Comparison of ENCODE assay signal across 9 mouse cellular contexts in genomic region chr8:89245131-89245751, GRCm38 (mm10).
DNase-seq lines count a peak whose midpoint lies in the region; ATAC-seq and TF ChIP-seq lines count a peak whose summit lies in the region.
"Had no signal": no experiment of that assay in that cellular context is flagged by ENCODE, and none has a peak within 500 bp of the region (broad histone marks: within the 10 kb centered on the region; RNA-seq: fewer than 3 reads in every experiment).

No protein-coding gene starts in this region.

- DNase-seq in heart, postnatal 14 days: no peak
- peak; percentile 61 for DNase-seq in embryonic facial prominence, embryonic 10.5 days (ENCODE audit: low spot score)
- peak; percentile 16 for DNase-seq in hindbrain, postnatal 0 days (ENCODE audit: low spot score)
- DNase-seq in c-Kit-positive CD71-positive TER-119-positive erythroid progenitor cells, embryonic 14.5 days (ENCODE audit: low spot score): no peak
- DNase-seq in adrenal gland, postnatal 25 days: no peak
- no peak for DNase-seq in left cerebral cortex, postnatal 4 days
- DNase-seq: gastrocnemius, postnatal 25 days had no signal

- H3K9me3 ChIP-seq in heart, embryonic 15.5 days (replicated peaks): no peaks in the 10 kb centered on the region
- no peaks in the 10 kb centered on the region for H3K9me3 ChIP-seq in embryonic facial prominence, embryonic 10.5 days
- no peaks in the 10 kb centered on the region for H3K9me3 ChIP-seq in hindbrain, postnatal 0 days (ENCODE audit: low read length)
- no peaks in the 10 kb centered on the region for H3K9me3 ChIP-seq in neural tube, embryonic 12.5 days

- 0 out of 2 replicates have a peak overlapping the region, but pooled peaks have one; percentile 13 for H3K9ac ChIP-seq in heart, embryonic 15.5 days
- H3K9ac ChIP-seq in hindbrain, postnatal 0 days (replicated peaks; ENCODE audit: low read length): peak overlapping the region; percentile 21; the same call in 1 of the 2 replicates
- no peak overlapping the region for H3K9ac ChIP-seq in neural tube, embryonic 12.5 days

- peak overlapping the region; percentile 57 for H3K4me2 ChIP-seq in heart, embryonic 15.5 days
- peak overlapping the region; percentile 42 for H3K4me2 ChIP-seq in hindbrain, postnatal 0 days (ENCODE audit: low read depth, low read length)
- H3K4me2 ChIP-seq in neural tube, embryonic 12.5 days (replicated peaks): peak overlapping the region; percentile 45

- peak overlapping the region; percentile 22; the same call in 1 of the 2 replicates for H3K4me3 ChIP-seq in heart, embryonic 15.5 days
- H3K4me3 ChIP-seq in embryonic facial prominence, embryonic 10.5 days: peak overlapping the region; percentile 43
- H3K4me3 ChIP-seq in hindbrain, postnatal 0 days (ENCODE audit: low read length): no peak overlapping the region
- H3K4me3 ChIP-seq in neural tube, embryonic 12.5 days: no peak overlapping the region

- no peak for TF ChIP-seq CTCF in hindbrain, postnatal 0 days (IDR thresholded peaks at IDR 0.05; ENCODE audit: low read depth)

- no peaks in the 10 kb centered on the region for H3K36me3 ChIP-seq in heart, embryonic 15.5 days
- H3K36me3 ChIP-seq in embryonic facial prominence, embryonic 10.5 days (replicated peaks): no peaks in the 10 kb centered on the region
- H3K36me3 ChIP-seq in hindbrain, postnatal 0 days (ENCODE audit: insufficient read depth, low read length): no peaks in the 10 kb centered on the region
- H3K36me3 ChIP-seq in neural tube, embryonic 12.5 days: no peaks in the 10 kb centered on the region

- H3K27ac ChIP-seq in heart, embryonic 15.5 days: no peak overlapping the region
- peak overlapping the region; percentile 80 for H3K27ac ChIP-seq in embryonic facial prominence, embryonic 10.5 days (replicated peaks)
- H3K27ac ChIP-seq in hindbrain, postnatal 0 days: no peak overlapping the region
- no peak overlapping the region for H3K27ac ChIP-seq in neural tube, embryonic 12.5 days

- H3K4me1 ChIP-seq in heart, embryonic 15.5 days (replicated peaks): no peaks in the 10 kb centered on the region; the same call in 1 of the 2 replicates
- peaks cover 15% of the 10 kb centered on the region for H3K4me1 ChIP-seq in embryonic facial prominence, embryonic 10.5 days
- H3K4me1 ChIP-seq in hindbrain, postnatal 0 days (ENCODE audit: insufficient read depth, low read length): no peaks in the 10 kb centered on the region
- H3K4me1 ChIP-seq in neural tube, embryonic 12.5 days: peaks cover 6% of the 10 kb centered on the region; the same call in 1 of the 2 replicates

- intact Hi-C loops in heart, postnatal 14 days (cut with DNase I): no loop called here
- intact Hi-C loops in left cerebral cortex, postnatal 4 days (cut with DNase I): no loop called here

- WGBS in heart, embryonic 15.5 days: 24% methylated on average over 25 of the region's 25 CpGs
- WGBS in embryonic facial prominence, embryonic 10.5 days: 20% methylated on average over 25 of the region's 25 CpGs
- 17% methylated on average over 25 of the region's 25 CpGs for WGBS in hindbrain, postnatal 0 days
- 14% methylated on average over 25 of the region's 25 CpGs for WGBS in neural tube, embryonic 12.5 days

- no peak for ATAC-seq in heart, embryonic 15.5 days (replicated peaks; ENCODE audit: insufficient number of reproducible peaks, insufficient read depth, low FRiP score, low read depth)
- no peak for ATAC-seq in hindbrain, postnatal 0 days
- peak; percentile 50; the same call in 1 of the 2 replicates for ATAC-seq in neural tube, embryonic 12.5 days (ENCODE audit: low FRiP score, low read depth)

- H3K27me3 ChIP-seq in heart, embryonic 15.5 days: peaks cover 37% of the 10 kb centered on the region
- H3K27me3 ChIP-seq in embryonic facial prominence, embryonic 10.5 days (replicated peaks; ENCODE audit: low read depth, poor library complexity, severe bottlenecking): peaks cover 76% of the 10 kb centered on the region
- 0 out of 2 replicates have a peak, but pooled peaks cover 15% of the 10 kb centered on the region for H3K27me3 ChIP-seq in hindbrain, postnatal 0 days (ENCODE audit: insufficient read depth, low read length)
- H3K27me3 ChIP-seq in neural tube, embryonic 12.5 days (replicated peaks): peaks cover 8% of the 10 kb centered on the region

Comparison
In these comparisons a context has a peak if more than half of its experiments do, and no peak if none do; other contexts are left out.
1. H3K4me3 ChIP-seq: peak in heart, embryonic 15.5 days (single experiment) and embryonic facial prominence, embryonic 10.5 days (single experiment); none in hindbrain, postnatal 0 days (single experiment) and neural tube, embryonic 12.5 days (single experiment).
2. DNase-seq: peak in embryonic facial prominence, embryonic 10.5 days (single experiment) and hindbrain, postnatal 0 days (single experiment); none in heart, postnatal 14 days (0 of 2), c-Kit-positive CD71-positive TER-119-positive erythroid progenitor cells, embryonic 14.5 days (single experiment), adrenal gland, postnatal 25 days (single experiment) and left cerebral cortex, postnatal 4 days (single experiment).
3. Peak in every context shown above with its lines, with median percentiles within 50 percentile points of each other: H3K4me2 ChIP-seq.